Comparison of ENCODE assay signal across 30 mouse cellular contexts in genomic region chr14:76567280-76567679, GRCm38 (mm10). TPM values are rescaled to one million over a fixed set of nuclear protein-coding genes. Genes with fewer than 3 reads are reported as not detected.
DNase-seq lines count a peak whose midpoint lies in the region; ATAC-seq and TF ChIP-seq lines count a peak whose summit lies in the region.
"Had no signal": no experiment of that assay in that cellular context is flagged by ENCODE, and none has a peak within 500 bp of the region (broad histone marks: within the 10 kb centered on the region; RNA-seq: fewer than 3 reads in every experiment).

No protein-coding gene starts in this region.

- ATAC-seq in heart, embryonic 12.5 days (ENCODE audit: insufficient number of reproducible peaks, low FRiP score), result no peak
- peak; percentile 69 for ATAC-seq in kidney, postnatal 0 days (replicated peaks; ENCODE audit: low FRiP score, low read depth)
- no peak for ATAC-seq in liver, embryonic 15.5 days (ENCODE audit: insufficient read depth)
- ATAC-seq in forebrain, postnatal 0 days, result no peak
- ATAC-seq: forebrain, embryonic 14.5 days; lung, postnatal 0 days; midbrain, embryonic 13.5 days had no signal

- H3K4me2 ChIP-seq in heart, embryonic 12.5 days, result no peak overlapping the region
- H3K4me2 ChIP-seq in kidney, postnatal 0 days (ENCODE audit: low read length), result no peak overlapping the region
- H3K4me2 ChIP-seq in liver, embryonic 15.5 days, result no peak overlapping the region
- no peak overlapping the region for H3K4me2 ChIP-seq in forebrain, postnatal 0 days (ENCODE audit: low read depth)
- H3K4me2 ChIP-seq: embryonic facial prominence, embryonic 12.5 days; heart, embryonic 13.5 days; hindbrain, embryonic 15.5 days; limb, embryonic 13.5 days; midbrain, embryonic 13.5 days; neural tube, embryonic 15.5 days; stomach, embryonic 15.5 days had no signal

- no peaks in the 10 kb centered on the region for H3K9me3 ChIP-seq in heart, embryonic 10.5 days
- no peaks in the 10 kb centered on the region for H3K9me3 ChIP-seq in heart, embryonic 12.5 days (replicated peaks)
- no peaks in the 10 kb centered on the region for H3K9me3 ChIP-seq in kidney, postnatal 0 days (replicated peaks; ENCODE audit: low read length)
- H3K9me3 ChIP-seq in liver, embryonic 15.5 days (replicated peaks), result no peaks in the 10 kb centered on the region
- no peaks in the 10 kb centered on the region for H3K9me3 ChIP-seq in forebrain, postnatal 0 days (ENCODE audit: low read length)
- H3K9me3 ChIP-seq: embryonic facial prominence, embryonic 12.5 days; heart, embryonic 13.5 days; hindbrain, embryonic 15.5 days; limb, embryonic 13.5 days; midbrain, embryonic 13.5 days; neural tube, embryonic 15.5 days; stomach, embryonic 15.5 days had no signal

- 45% methylated on average over 1 of the region's 1 CpGs for WGBS in heart, embryonic 10.5 days
- WGBS in heart, embryonic 12.5 days, result 61% methylated on average over 1 of the region's 1 CpGs
- WGBS in kidney, postnatal 0 days, result 55% methylated on average over 1 of the region's 1 CpGs
- 73% methylated on average over 1 of the region's 1 CpGs for whole genome bisulfite sequencing in liver, embryonic 15.5 days (ENCODE audit: insufficient replicate concordance)
- WGBS in forebrain, postnatal 0 days, result 72% methylated on average over 1 of the region's 1 CpGs

- no peak for TF ChIP-seq CTCF in kidney, postnatal 0 days (IDR thresholded peaks at IDR 0.05; ENCODE audit: low read depth)
- no peak for TF ChIP-seq CTCF in forebrain, postnatal 0 days (IDR thresholded peaks at IDR 0.05; ENCODE audit: low read depth)

- H3K27ac ChIP-seq in heart, embryonic 10.5 days, result 0 out of 2 replicates have a peak overlapping the region, but pooled peaks have one; percentile 25
- H3K27ac ChIP-seq in heart, embryonic 12.5 days (ENCODE audit: poor library complexity, severe bottlenecking), result no peak overlapping the region
- H3K27ac ChIP-seq in kidney, postnatal 0 days, result no peak overlapping the region
- H3K27ac ChIP-seq in liver, embryonic 15.5 days (replicated peaks), result peak overlapping the region; percentile 51; the same call in 1 of the 2 replicates
- no peak overlapping the region for H3K27ac ChIP-seq in forebrain, postnatal 0 days (ENCODE audit: low read depth, low read length)
- H3K27ac ChIP-seq: embryonic facial prominence, embryonic 12.5 days; heart, embryonic 13.5 days; hindbrain, embryonic 15.5 days; limb, embryonic 13.5 days; macrophage; midbrain, embryonic 13.5 days; neural tube, embryonic 15.5 days; stomach, embryonic 15.5 days had no signal

- H3K4me1 ChIP-seq in heart, embryonic 10.5 days, result peaks cover 17% of the 10 kb centered on the region
- H3K4me1 ChIP-seq in heart, embryonic 12.5 days (replicated peaks), result peaks cover 16% of the 10 kb centered on the region
- H3K4me1 ChIP-seq in kidney, postnatal 0 days (replicated peaks; ENCODE audit: insufficient read depth, low read length), result peaks cover 10% of the 10 kb centered on the region; the same call in 1 of the 2 replicates
- peaks cover 44% of the 10 kb centered on the region for H3K4me1 ChIP-seq in liver, embryonic 15.5 days (replicated peaks)
- peaks cover 4% of the 10 kb centered on the region; the same call in 1 of the 2 replicates for H3K4me1 ChIP-seq in forebrain, postnatal 0 days (ENCODE audit: insufficient read depth)
- H3K4me1 ChIP-seq: hindbrain, embryonic 15.5 days; midbrain, embryonic 13.5 days; neural tube, embryonic 15.5 days had no signal

- H3K9ac ChIP-seq in heart, embryonic 12.5 days, result no peak overlapping the region
- H3K9ac ChIP-seq in kidney, postnatal 0 days (ENCODE audit: low read depth, low read length), result no peak overlapping the region
- no peak overlapping the region for H3K9ac ChIP-seq in liver, embryonic 15.5 days
- H3K9ac ChIP-seq in forebrain, postnatal 0 days, result no peak overlapping the region
- H3K9ac ChIP-seq: embryonic facial prominence, embryonic 12.5 days; heart, embryonic 13.5 days; hindbrain, embryonic 15.5 days; limb, embryonic 13.5 days; midbrain, embryonic 13.5 days; neural tube, embryonic 15.5 days; stomach, embryonic 15.5 days had no signal

- DNase-seq in heart, embryonic 10.5 days (ENCODE audit: low spot score), result no peak
- DNase-seq in kidney, adult 8-10 months, result peak; percentile 67 to 76
- no peak for DNase-seq in kidney, postnatal 10 days
- no peak for DNase-seq in kidney, postnatal 0 days (ENCODE audit: low spot score)
- no peak for DNase-seq in urinary bladder, postnatal 4 days (ENCODE audit: low spot score in 2 of 2)
- no peak for DNase-seq in forebrain, postnatal 0 days
- DNase-seq: adrenal gland, postnatal 10 days; cerebellum, adult 11 months; cerebellum, adult 9-10 months; embryo, embryonic 11 days; gastrocnemius, postnatal 25 days; heart, adult 18-20 months; heart, postnatal 10 days; lung, adult 18-20 months; retina, postnatal 1 day; right cerebral cortex, postnatal 14 days had no signal

- no peaks in the 10 kb centered on the region for H3K27me3 ChIP-seq in heart, embryonic 10.5 days (ENCODE audit: insufficient read depth, poor library complexity, severe bottlenecking)
- H3K27me3 ChIP-seq in heart, embryonic 12.5 days (replicated peaks), result no peaks in the 10 kb centered on the region
- H3K27me3 ChIP-seq in kidney, postnatal 0 days (ENCODE audit: insufficient read depth, low read length), result no peaks in the 10 kb centered on the region
- no peaks in the 10 kb centered on the region for H3K27me3 ChIP-seq in liver, embryonic 15.5 days
- no peaks in the 10 kb centered on the region for H3K27me3 ChIP-seq in forebrain, postnatal 0 days (ENCODE audit: insufficient read depth, low read length)
- H3K27me3 ChIP-seq: embryonic facial prominence, embryonic 12.5 days; heart, embryonic 13.5 days; hindbrain, embryonic 15.5 days; limb, embryonic 13.5 days; midbrain, embryonic 13.5 days; neural tube, embryonic 15.5 days; stomach, embryonic 15.5 days had no signal

- H3K36me3 ChIP-seq in heart, embryonic 10.5 days, result no peaks in the 10 kb centered on the region
- no peaks in the 10 kb centered on the region for H3K36me3 ChIP-seq in heart, embryonic 12.5 days
- no peaks in the 10 kb centered on the region for H3K36me3 ChIP-seq in kidney, postnatal 0 days (ENCODE audit: insufficient read depth, low read length)
- H3K36me3 ChIP-seq in liver, embryonic 15.5 days (replicated peaks), result no peaks in the 10 kb centered on the region
- no peaks in the 10 kb centered on the region for H3K36me3 ChIP-seq in forebrain, postnatal 0 days (ENCODE audit: insufficient read depth)
- H3K36me3 ChIP-seq: embryonic facial prominence, embryonic 12.5 days; G1E; heart, embryonic 13.5 days; hindbrain, embryonic 15.5 days; limb, embryonic 13.5 days; midbrain, embryonic 13.5 days; neural tube, embryonic 15.5 days; stomach, embryonic 15.5 days had no signal

- no peak overlapping the region for H3K4me3 ChIP-seq in heart, embryonic 10.5 days
- no peak overlapping the region for H3K4me3 ChIP-seq in heart, embryonic 12.5 days
- no peak overlapping the region for H3K4me3 ChIP-seq in kidney, postnatal 0 days (replicated peaks; ENCODE audit: low read depth, low read length)
- no peak overlapping the region for H3K4me3 ChIP-seq in liver, embryonic 15.5 days (replicated peaks)
- no peak overlapping the region for H3K4me3 ChIP-seq in forebrain, postnatal 0 days (ENCODE audit: low read depth, low read length)
- H3K4me3 ChIP-seq: embryonic facial prominence, embryonic 12.5 days; heart, embryonic 13.5 days; hindbrain, embryonic 15.5 days; limb, embryonic 13.5 days; midbrain, embryonic 13.5 days; neural tube, embryonic 15.5 days; stomach, embryonic 15.5 days had no signal

RNA-seq across cellular contexts. Expression of gene Serp2, which starts 10.6 kb away (rescaled TPM):
- polyA plus RNA-seq in heart, embryonic 10.5 days (2016; fragmentation: Nextera tagmentation; extraction: Ambion mirVana), result 25.3 and 27.0 TPM in 2 replicates
- polyA plus RNA-seq in heart, embryonic 12.5 days (2016; fragmentation: Nextera tagmentation; extraction: Ambion mirVana), result 18.5 and 18.8 TPM in 2 replicates
- polyA plus RNA-seq in kidney, postnatal 0 days (2015; fragmentation: Nextera tagmentation; extraction: Ambion mirVana), result 13.1 and 13.7 TPM in 2 replicates
- 0.83 and 1.0 TPM in 2 replicates for polyA plus RNA-seq in liver, embryonic 15.5 days (2015; fragmentation: Nextera tagmentation; extraction: Ambion mirVana)
- total RNA-seq in forebrain, postnatal 0 days (2014; rRNA removed), result 125 and 205 TPM in 2 replicates
- 277 and 303 TPM in 2 replicates for polyA plus RNA-seq in forebrain, postnatal 0 days (2015; fragmentation: Nextera tagmentation; extraction: Ambion mirVana)
- total RNA-seq: G1E; hematopoietic stem cell, adult 5-6 weeks had no signal
- polyA plus RNA-seq: G1E, macrophage had no signal

Comparison
In these comparisons a context has a peak if more than half of its experiments do, and no peak if none do; other contexts are left out.
1. DNase-seq: peak in kidney, adult 8-10 months (2 of 2); none in heart, embryonic 10.5 days (single experiment), kidney, postnatal 10 days (single experiment), kidney, postnatal 0 days (single experiment), urinary bladder, postnatal 4 days (0 of 2) and forebrain, postnatal 0 days (single experiment).
2. H3K27ac ChIP-seq: peak in heart, embryonic 10.5 days (single experiment) and liver, embryonic 15.5 days (single experiment); none in heart, embryonic 12.5 days (single experiment), kidney, postnatal 0 days (single experiment) and forebrain, postnatal 0 days (single experiment).